In genomic region chr13:86422646-86423045, GRCm38 (mm10) we compare ENCODE assay signal across 29 mouse cellular contexts.
"Had no signal": no experiment of that assay in that cellular context is flagged by ENCODE, and none has a peak within 500 bp of the region (broad histone marks: within the 10 kb centered on the region; RNA-seq: fewer than 3 reads in every experiment).

No protein-coding gene starts in this region.

- H3K27ac ChIP-seq: embryonic facial prominence, embryonic 10.5 days; embryonic facial prominence, embryonic 12.5 days; embryonic facial prominence, embryonic 13.5 days; embryonic facial prominence, embryonic 15.5 days; forebrain, embryonic 10.5 days; forebrain, embryonic 12.5 days; forebrain, embryonic 13.5 days; forebrain, embryonic 15.5 days; gastrocnemius, adult 2 months; heart, adult 2 months had no signal

- H3K4me2 ChIP-seq: embryonic facial prominence, embryonic 12.5 days; embryonic facial prominence, embryonic 13.5 days; embryonic facial prominence, embryonic 15.5 days; forebrain, embryonic 12.5 days; forebrain, embryonic 13.5 days; forebrain, embryonic 15.5 days had no signal

- DNase-seq: cerebellum, adult 2 months; cerebellum, adult 8-10 months; cerebellum, adult 9-10 months; cerebellum, adult 9-11 months; cerebellum, postnatal 10 days; cerebellum, postnatal 14 days; cerebellum, postnatal 25 days; cerebellum, postnatal 36 days; embryo, embryonic 11 days; forebrain, postnatal 0 days; gastrocnemius, adult 2 months; gastrocnemius, postnatal 10 days; gastrocnemius, postnatal 14 days; gastrocnemius, postnatal 25 days; gastrocnemius, postnatal 36 days; heart, adult 11 months; heart, adult 18-20 months; heart, adult 2 months had no signal

- ATAC-seq: forebrain, embryonic 13.5 days; forebrain, embryonic 14.5 days; forebrain, embryonic 15.5 days; forebrain, embryonic 16.5 days; forebrain, postnatal 0 days had no signal

- H3K9ac ChIP-seq: embryonic facial prominence, embryonic 12.5 days; embryonic facial prominence, embryonic 13.5 days; embryonic facial prominence, embryonic 15.5 days; forebrain, embryonic 12.5 days; forebrain, embryonic 13.5 days; forebrain, embryonic 15.5 days; forebrain, postnatal 0 days had no signal

- H3K9me3 ChIP-seq: embryonic facial prominence, embryonic 10.5 days; embryonic facial prominence, embryonic 12.5 days; embryonic facial prominence, embryonic 13.5 days; embryonic facial prominence, embryonic 15.5 days; forebrain, embryonic 10.5 days; forebrain, embryonic 12.5 days; forebrain, embryonic 13.5 days; forebrain, embryonic 15.5 days had no signal

- H3K4me1 ChIP-seq: embryonic facial prominence, embryonic 10.5 days; embryonic facial prominence, embryonic 12.5 days; embryonic facial prominence, embryonic 13.5 days; embryonic facial prominence, embryonic 15.5 days; forebrain, embryonic 10.5 days; forebrain, embryonic 12.5 days; forebrain, embryonic 13.5 days; forebrain, embryonic 15.5 days had no signal

- H3K4me3 ChIP-seq: embryonic facial prominence, embryonic 10.5 days; embryonic facial prominence, embryonic 12.5 days; embryonic facial prominence, embryonic 13.5 days; embryonic facial prominence, embryonic 15.5 days; erythroblast, embryonic 14.5 days; forebrain, embryonic 10.5 days; forebrain, embryonic 12.5 days; forebrain, embryonic 13.5 days; forebrain, embryonic 15.5 days; gastrocnemius, adult 2 months; heart, adult 2 months had no signal

- H3K27me3 ChIP-seq: embryonic facial prominence, embryonic 12.5 days; embryonic facial prominence, embryonic 13.5 days; embryonic facial prominence, embryonic 15.5 days; forebrain, embryonic 12.5 days; forebrain, embryonic 13.5 days; forebrain, embryonic 15.5 days had no signal

- H3K36me3 ChIP-seq: embryonic facial prominence, embryonic 10.5 days; embryonic facial prominence, embryonic 12.5 days; embryonic facial prominence, embryonic 13.5 days; embryonic facial prominence, embryonic 15.5 days; forebrain, embryonic 10.5 days; forebrain, embryonic 12.5 days; forebrain, embryonic 15.5 days had no signal
